Mouse (Mus musculus) lung, postnatal 4 days (tissue): ENCODE data around the gene Wars2.

ENCODE experiments used
- DNase-seq, 2 experiments: peaks; one replicate each; pipeline ENCODE4 v3.0.0; 2021

Gene Wars2

GRCm38 (mm10) chr3:99281453-99281852 is 140.6 kb downstream of the Wars2 start:
- no peak for DNase-seq

- no peak for DNase-seq
Measured at GRCm38 (mm10) chr3:99288302-99288701, 147.4 kb downstream of the Wars2 start.
